Mouse (Mus musculus) kidney, postnatal 0 days (tissue): ENCODE results near the gene Ccnd1. TPM values are rescaled to one million over a fixed set of nuclear protein-coding genes. Genes with fewer than 3 reads are reported as not detected.

Experiments
- ATAC-seq: fragments of 200-750 bp; cut with Nextera tagmentation; replicated peaks from 2 replicates; pipeline ENCODE4 v1.8.0; 2017; ENCODE audit warnings: low read depth, moderate number of reproducible peaks, moderate TSS enrichment, moderate library complexity; ENCODE audit not compliant: low FRiP score
- DNase-seq: peaks from one replicate; pipeline ENCODE4 v3.0.0-alpha.2; 2016; ENCODE audit warnings: low spot score
- H3K27ac ChIP-seq: fragments of 300-500 bp; sonication (generic); 2 replicates; pipeline ENCODE4 v1.5.1; 2014; ENCODE audit warnings: mild to moderate bottlenecking
- H3K27me3 ChIP-seq: fragments of 300-500 bp; sonication (generic); 2 replicates; pipeline ENCODE4 v1.6.1; 2014; ENCODE audit warnings: low read length, mixed read lengths; ENCODE audit not compliant: insufficient read depth
- H3K36me3 ChIP-seq: fragments of 300-500 bp; sonication (generic); 2 replicates; pipeline ENCODE4 v1.6.1; 2014; ENCODE audit warnings: low read length, mixed read lengths; ENCODE audit not compliant: insufficient read depth
- H3K4me1 ChIP-seq: fragments of 300-500 bp; sonication (generic); replicated peaks from 2 replicates; pipeline ENCODE4 v1.6.1; 2014; ENCODE audit warnings: antibody characterized with exemption, low read length, mixed read lengths; ENCODE audit not compliant: insufficient read depth
- H3K4me2 ChIP-seq: fragments of 300-500 bp; sonication (generic); 2 replicates; pipeline ENCODE4 v1.6.1; 2014; ENCODE audit warnings: mild to moderate bottlenecking, low read length, moderate library complexity, mixed read lengths
- H3K4me3 ChIP-seq: fragments of 300-500 bp; sonication (generic); replicated peaks from 2 replicates; pipeline ENCODE4 v1.5.1; 2014; ENCODE audit warnings: low read depth, low read length
- H3K9ac ChIP-seq: fragments of 300-500 bp; sonication (generic); 2 replicates; pipeline ENCODE4 v1.6.1; 2014; ENCODE audit warnings: low read depth, low read length
- H3K9me3 ChIP-seq: fragments of 300-500 bp; sonication (generic); replicated peaks from 2 replicates; pipeline ENCODE4 v1.6.1; 2016; ENCODE audit warnings: low read length, inconsistent platforms, mixed read lengths
- CTCF ChIP-seq: IDR thresholded peaks from 2 replicates; pipeline ENCODE4 v1.5.1; 2016; ENCODE audit warnings: antibody characterized with exemption, low read depth, mild to moderate bottlenecking, moderate library complexity
- WGBS: fragments of 180-500 bp; shearing (Covaris S2); extraction: QIAGEN DNeasy Blood & Tissue Kit; methylation state at CpG from one replicate; pipeline ENCODE4 v1.1.7; 2014; 5-methylcytosine and 5-hydroxymethylcytosine counted together
- polyA plus RNA-seq: library from polyadenylated mRNA; unstranded; fragments of >200 nt; fragmentation: Nextera tagmentation; extraction: Ambion mirVana; gene quantifications from 2 replicates; pipeline ENCODE4 v1.2.1, GENCODE M21; 2015

The Ccnd1 gene
- polyA plus RNA-seq, 1 experiment from 2014 or later, result 212 TPM

GRCm38 (mm10) chr7:144958509-144959395 lies 19.0 kb upstream of the Ccnd1 start:
- no peak for ATAC-seq
- no peaks in the 10 kb centered on the region for H3K9me3 ChIP-seq
- WGBS, result 28% methylated on average over 12 of the region's 12 CpGs
- H3K9ac ChIP-seq, result no peak overlapping the region
- no peak overlapping the region for H3K27ac ChIP-seq
- no peaks in the 10 kb centered on the region for H3K4me1 ChIP-seq
- no peaks in the 10 kb centered on the region for H3K36me3 ChIP-seq
- peak; percentile 57 for DNase-seq
- H3K4me2 ChIP-seq, result no peak overlapping the region
- no peak overlapping the region for H3K4me3 ChIP-seq
- no peaks in the 10 kb centered on the region for H3K27me3 ChIP-seq
- no peak for TF ChIP-seq CTCF

- Histone ChIP-seq H3K27ac (peak overlapping the region; percentile 92), H3K4me2 (peak overlapping the region; percentile 99), H3K9ac (peak overlapping the region; percentile 54; the same call in 1 of the 2 replicates), H3K9me3 (no peaks in the 10 kb centered on the region), H3K4me3 (peak overlapping the region; percentile 84), H3K36me3 (no peaks in the 10 kb centered on the region), H3K27me3 (no peaks in the 10 kb centered on the region), H3K4me1 (peaks cover 16% of the 10 kb centered on the region)
- peak; percentile 22 for ATAC-seq
- TF ChIP-seq CTCF, result peak; percentile 50; the same call in 1 of the 2 replicates
- whole genome bisulfite sequencing, result under 1% methylated on average over 45 of the region's 45 CpGs
- peak; percentile 82 for DNase-seq
Measured at GRCm38 (mm10) chr7:144943254-144943653, 3.5 kb upstream of the Ccnd1 start.

- Histone ChIP-seq H3K36me3 (no peaks in the 10 kb centered on the region), H3K27ac (peak overlapping the region; percentile 92), H3K9me3 (no peaks in the 10 kb centered on the region), H3K27me3 (no peaks in the 10 kb centered on the region), H3K4me2 (peak overlapping the region; percentile 99), H3K9ac (peak overlapping the region; percentile 56), H3K4me1 (peaks cover 16% of the 10 kb centered on the region), H3K4me3 (peak overlapping the region; percentile 84)
- ATAC-seq (no peak), DNase-seq (no peak)
- TF ChIP-seq CTCF, result no peak
- 1% methylated on average over 20 of the region's 20 CpGs for WGBS
Measured at GRCm38 (mm10) chr7:144942744-144943135, 3.0 kb upstream of the Ccnd1 start.

- DNase-seq, result peak; percentile 73
- H3K27me3 ChIP-seq, result no peaks in the 10 kb centered on the region
- H3K4me3 ChIP-seq, result peak overlapping the region; percentile 84
- TF ChIP-seq CTCF, result no peak
- H3K27ac ChIP-seq, result peak overlapping the region; percentile 92
- H3K4me1 ChIP-seq, result peaks cover 16% of the 10 kb centered on the region
- H3K4me2 ChIP-seq, result peak overlapping the region; percentile 99
- ATAC-seq, result no peak
- whole genome bisulfite sequencing, result under 1% methylated on average over 35 of the region's 35 CpGs
- no peaks in the 10 kb centered on the region for H3K9me3 ChIP-seq
- no peaks in the 10 kb centered on the region for H3K36me3 ChIP-seq
- peak overlapping the region; percentile 56; the same call in 1 of the 2 replicates for H3K9ac ChIP-seq
Measured at GRCm38 (mm10) chr7:144942071-144942743, 2.5 kb upstream of the Ccnd1 start.

GRCm38 (mm10) chr7:144941242-144941831 lies 1.6 kb upstream of the Ccnd1 start:
- under 1% methylated on average over 39 of the region's 39 CpGs for WGBS
- H3K36me3 ChIP-seq, result peaks cover 5% of the 10 kb centered on the region; the same call in 1 of the 2 replicates
- ATAC-seq, result peak; percentile 78
- H3K27ac ChIP-seq, result peak overlapping the region; percentile 92
- no peaks in the 10 kb centered on the region for H3K27me3 ChIP-seq
- H3K4me1 ChIP-seq, result peaks cover 16% of the 10 kb centered on the region
- peak overlapping the region; percentile 62 for H3K9ac ChIP-seq
- no peak for TF ChIP-seq CTCF
- peak; percentile 98 for DNase-seq
- peak overlapping the region; percentile 84 for H3K4me3 ChIP-seq
- H3K9me3 ChIP-seq, result no peaks in the 10 kb centered on the region
- peak overlapping the region; percentile 99 for H3K4me2 ChIP-seq

GRCm38 (mm10) chr7:144940585-144940984 lies 860 bp upstream of the Ccnd1 start:
- Histone ChIP-seq H3K27ac (peak overlapping the region; percentile 92), H3K9ac (peak overlapping the region; percentile 62; the same call in 1 of the 2 replicates), H3K36me3 (peaks cover 10% of the 10 kb centered on the region; the same call in 1 of the 2 replicates), H3K9me3 (no peaks in the 10 kb centered on the region), H3K4me1 (peaks cover 16% of the 10 kb centered on the region), H3K27me3 (no peaks in the 10 kb centered on the region), H3K4me3 (peak overlapping the region; percentile 84; the same call in 1 of the 2 replicates), H3K4me2 (peak overlapping the region; percentile 99)
- no peak for ATAC-seq
- TF ChIP-seq CTCF, result no peak
- peak; percentile 35 for DNase-seq
- WGBS, result under 1% methylated on average over 11 of the region's 11 CpGs
